Mouse (Mus musculus): Measurements from ENCODE around the gene Trir.
A peak's percentile ranks its signal among the peaks of the same experiment; 100 is the strongest.

Gene Trir

DNA sequence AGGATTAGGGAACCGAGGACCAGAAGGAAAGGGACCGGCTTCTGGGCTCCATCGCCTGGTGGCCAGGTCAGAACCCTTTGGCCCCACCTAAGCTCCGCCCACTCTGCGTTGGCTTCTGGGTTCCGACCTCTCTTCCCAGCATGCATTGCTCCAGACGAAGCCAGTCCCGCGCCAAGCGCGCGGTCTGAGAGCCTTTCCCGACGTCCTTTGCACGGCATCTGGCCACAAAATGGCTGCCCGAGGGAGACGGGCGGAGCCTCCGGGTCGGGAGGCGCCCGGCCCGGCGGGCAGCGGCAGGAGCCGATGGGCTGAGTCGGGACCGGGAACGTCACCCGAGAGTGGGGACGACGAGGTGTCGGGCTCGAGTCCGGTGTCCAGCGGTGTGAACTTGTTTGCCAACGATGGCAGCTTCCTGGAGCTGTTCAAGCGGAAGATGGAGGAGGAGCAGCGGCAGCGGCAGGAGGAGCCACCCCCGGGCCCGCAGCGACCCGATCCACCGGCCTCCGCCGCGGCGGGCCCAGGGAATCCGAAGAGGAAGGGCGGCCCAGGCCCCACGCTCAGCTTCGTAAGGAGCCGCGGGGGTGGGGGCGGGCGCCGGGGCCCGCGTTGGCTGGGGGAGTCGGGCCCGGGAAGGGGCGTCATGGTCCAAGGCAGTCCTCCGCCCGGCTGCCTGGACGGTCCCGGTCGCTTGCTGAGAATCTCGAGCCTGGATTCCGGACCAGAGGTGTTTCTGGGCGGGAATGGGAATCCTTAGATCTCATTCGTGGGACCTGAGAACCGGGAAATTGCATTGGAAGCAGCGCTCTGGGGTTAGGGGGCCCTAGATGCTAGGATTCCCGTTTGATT is at the start of gene Trir:
TSS of gene Trir (plus strand) at position 154 of the 846 bp plus-strand sequence.
- DNase-seq (ENCODE audit: low read depth), result peak; percentile 97

DNA sequence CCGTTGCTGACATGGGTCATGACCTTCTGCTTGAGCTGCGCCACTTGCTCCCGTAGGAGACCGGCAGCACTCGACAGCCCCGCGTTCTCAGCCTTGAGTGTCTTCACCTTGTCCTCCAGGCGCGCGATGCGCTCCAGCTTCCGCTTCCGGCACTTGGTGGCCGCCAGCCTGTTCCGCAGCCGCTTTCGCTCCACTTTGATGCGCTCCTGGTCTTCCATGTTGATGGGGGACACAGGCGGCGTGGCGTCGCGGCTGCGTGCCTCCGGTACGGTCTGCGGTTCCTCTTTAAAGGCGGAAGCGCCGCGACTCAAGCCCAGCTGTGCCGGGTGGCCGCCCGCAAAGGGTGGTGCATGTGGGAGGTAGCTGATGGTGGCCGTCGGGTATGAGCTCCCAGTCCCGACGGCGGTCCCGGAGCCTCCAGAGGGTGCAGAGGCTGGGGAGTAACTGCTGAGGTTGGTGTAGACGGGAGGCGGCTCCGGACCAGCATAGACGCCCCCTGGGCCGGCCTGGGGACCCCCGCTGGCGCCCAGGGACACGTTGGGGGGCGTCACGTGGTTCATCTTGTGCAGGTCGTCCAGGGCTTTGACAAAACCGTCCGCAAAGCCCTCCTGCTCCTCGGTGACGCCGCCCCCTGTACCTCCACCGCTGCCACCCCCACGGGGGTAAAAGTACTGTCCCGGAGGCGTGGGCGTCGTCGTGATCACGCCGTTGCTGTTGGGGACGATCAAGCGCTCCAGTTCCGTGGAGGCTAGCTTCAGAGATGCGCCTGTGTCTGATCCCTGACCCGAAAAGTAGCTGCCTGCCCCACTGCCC is 49.0 kb upstream of the Trir start:
- DNase-seq (ENCODE audit: low read depth), result peak; percentile 88

DNA sequence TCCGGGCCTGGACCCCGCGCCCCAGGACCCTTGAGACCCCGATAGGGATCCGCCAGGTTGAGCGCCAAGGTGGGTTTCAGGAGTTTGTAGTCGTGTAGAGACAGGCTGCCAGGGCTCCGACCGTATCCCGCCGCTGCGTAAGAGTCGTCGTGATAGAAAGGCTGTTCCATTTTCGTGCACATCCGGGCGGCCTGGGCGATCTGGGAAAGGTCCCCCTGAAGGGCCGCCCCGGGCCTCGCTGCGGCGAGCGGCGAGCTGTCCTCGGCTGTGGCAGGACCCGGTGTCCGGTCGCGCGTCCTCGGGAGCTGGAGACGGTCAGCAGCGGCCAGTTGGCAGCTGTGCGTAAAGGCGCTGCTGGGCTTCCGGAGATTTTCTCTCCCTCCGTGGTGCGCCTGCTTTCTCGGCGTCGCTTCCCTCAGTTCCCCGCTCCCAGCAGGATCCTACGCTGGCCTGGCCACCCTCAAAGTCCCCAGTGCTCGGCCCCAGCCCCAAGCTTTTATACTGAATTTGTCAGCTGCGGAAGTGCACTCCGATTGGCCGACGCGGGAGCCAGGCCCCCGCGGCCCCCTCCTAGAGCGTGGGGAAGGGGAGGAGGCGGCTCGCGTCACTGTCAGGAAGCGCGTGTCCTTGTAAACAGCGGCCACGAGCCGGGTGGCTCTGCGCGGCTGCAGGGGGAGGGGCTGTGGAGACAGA is 48.2 kb upstream of the Trir start, which contains the start of gene Junb:
TSS of gene Junb (minus strand) at position 471 of the 693 bp plus-strand sequence.
- DNase-seq (ENCODE audit: low read depth), result peak; percentile 98

DNA sequence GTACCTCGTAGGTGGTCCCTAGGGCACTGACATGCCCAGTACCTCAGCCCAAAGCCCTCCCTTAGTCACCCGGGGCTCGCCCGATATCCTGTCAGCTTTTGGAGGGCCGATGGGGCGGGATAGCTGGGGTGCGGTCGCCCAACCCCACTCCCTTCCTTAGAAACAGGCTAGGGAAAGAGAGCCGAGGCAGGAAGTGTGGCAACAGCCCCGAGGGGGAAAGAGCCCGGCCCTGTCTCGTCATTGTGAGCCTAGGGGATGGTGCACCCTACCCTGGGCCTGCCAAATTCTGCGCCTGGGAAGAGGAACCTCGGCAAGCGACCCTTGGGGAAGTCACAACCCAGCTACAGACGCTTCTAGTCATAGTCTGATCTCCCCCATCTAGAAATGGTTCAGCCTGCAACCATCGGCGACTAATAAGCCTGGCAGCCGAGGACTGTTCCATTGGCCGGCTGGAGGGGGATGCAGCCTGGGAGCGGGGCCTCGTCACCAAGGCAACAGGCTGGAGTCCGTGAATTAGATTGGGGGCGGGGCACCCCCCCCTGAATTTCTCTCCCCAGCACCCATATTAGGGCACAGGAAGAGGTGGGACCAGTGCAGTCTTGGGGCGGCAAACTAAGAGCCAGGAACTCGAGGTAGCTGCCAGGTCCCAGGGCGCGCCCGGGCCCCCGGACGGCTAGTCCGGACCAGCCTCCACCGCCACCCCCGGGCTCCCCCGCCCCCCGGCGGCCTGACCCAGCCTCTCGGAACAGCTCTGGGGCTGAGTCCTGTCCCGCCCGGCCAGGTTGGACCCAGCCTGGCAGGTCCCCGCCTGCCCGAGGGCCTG is 46.8 kb upstream of the Trir start:
- DNase-seq (ENCODE audit: low read depth), result peak; percentile 98

DNA sequence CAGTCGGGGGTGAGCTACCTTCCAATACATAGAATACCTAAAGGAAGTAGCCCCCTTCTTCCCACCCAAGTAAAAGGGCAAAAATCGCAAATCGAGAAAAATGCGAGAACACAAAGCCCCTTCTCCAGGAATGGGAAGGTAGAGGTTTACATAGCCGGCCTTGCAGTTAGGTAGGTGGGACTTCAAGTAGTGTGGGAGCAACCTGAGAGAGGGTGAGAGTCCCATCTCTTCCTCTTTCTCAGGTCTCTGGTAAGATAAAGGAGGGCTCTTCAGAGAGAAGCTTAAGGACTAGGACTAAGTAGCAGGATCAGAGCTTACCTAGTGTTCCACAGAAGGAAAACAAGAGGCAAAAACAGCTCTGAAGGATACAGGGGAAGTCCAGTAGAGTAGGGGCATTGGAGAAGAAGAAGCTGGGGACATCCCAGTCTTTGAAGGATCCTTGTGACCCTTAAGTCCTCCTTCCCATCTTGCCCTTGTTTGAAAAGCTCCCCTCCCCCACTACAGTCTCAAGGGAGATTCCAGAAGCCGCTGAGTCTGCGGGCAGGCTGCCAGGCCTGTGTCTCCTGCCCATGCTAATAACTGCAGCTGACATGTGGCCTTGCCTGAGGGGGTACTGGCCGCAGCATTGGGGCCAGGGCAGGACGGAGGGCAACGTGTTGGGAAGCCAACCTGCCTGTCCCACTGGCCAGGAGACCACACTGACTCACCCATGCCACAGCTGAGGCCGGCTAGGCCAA is 45.8 kb upstream of the Trir start:
- peak; percentile 86 for DNase-seq (ENCODE audit: low read depth)

DNA sequence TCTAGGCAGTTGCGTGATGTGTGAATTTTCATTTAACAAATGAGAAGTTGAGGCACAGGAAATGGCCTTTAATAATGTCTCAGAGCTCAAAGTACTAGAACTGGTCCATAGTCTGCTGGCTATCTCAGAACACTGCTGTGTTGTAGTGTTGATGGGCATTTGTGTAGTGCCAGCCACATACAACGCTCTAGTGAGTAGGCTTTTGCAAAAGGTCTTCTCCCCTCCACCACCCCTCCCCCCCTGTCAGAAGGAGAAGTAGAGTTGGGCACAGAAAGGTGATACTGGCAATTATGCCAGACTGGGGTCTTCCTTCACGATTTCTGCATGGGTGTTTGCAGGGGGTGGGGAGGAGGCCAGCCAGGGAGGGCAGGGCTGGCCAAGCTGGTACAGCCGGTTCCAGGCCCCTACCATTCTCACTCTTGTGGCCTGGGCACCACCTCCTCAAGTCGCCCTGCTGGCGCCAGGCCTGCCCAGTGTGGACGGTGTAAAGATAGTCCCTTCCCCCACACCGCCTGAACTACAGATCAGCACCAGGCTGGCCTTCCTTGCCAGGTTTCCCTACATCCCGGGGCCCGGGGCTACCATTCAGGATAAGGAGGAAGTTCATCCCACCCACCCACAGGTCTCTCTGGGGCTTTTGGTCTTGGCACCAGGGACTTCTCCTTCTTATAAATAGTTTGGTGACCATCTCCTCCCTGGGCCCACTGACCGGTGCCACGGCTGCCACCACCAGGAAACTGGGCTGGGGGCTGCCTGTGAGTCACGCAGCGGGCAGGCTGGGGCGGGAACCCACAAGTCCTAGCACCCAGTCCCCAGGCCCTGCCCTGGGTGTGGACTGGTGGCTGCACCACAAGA is 44.8 kb upstream of the Trir start:
- DNase-seq (ENCODE audit: low read depth), result peak; percentile 67

DNA sequence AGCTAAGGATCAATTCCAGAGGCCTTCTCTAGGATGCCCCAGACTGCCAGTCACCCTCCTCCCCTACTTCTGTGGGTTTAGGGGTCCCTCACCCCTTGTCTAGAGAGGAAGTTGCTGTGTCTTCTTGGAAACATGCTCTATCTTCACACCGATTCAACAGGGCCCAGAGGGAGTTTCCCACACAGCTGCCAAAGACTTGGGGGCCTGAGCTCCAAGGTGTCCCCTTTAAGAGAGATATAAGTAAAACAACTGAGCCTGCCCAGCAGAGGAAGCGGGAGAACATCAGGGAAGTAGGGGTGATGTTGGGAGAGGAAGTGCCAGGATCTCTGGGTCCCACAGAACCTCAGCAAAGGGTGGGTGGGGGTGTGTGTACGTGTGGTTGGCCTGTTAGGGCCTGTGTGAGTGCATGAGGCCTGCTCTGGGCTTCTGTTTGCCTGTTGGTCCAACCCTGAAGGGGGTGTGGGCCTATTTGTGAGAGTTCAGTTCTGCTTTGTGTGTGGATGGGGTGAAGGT is 44.1 kb upstream of the Trir start:
- peak; percentile 83 for DNase-seq (ENCODE audit: low read depth)

DNA sequence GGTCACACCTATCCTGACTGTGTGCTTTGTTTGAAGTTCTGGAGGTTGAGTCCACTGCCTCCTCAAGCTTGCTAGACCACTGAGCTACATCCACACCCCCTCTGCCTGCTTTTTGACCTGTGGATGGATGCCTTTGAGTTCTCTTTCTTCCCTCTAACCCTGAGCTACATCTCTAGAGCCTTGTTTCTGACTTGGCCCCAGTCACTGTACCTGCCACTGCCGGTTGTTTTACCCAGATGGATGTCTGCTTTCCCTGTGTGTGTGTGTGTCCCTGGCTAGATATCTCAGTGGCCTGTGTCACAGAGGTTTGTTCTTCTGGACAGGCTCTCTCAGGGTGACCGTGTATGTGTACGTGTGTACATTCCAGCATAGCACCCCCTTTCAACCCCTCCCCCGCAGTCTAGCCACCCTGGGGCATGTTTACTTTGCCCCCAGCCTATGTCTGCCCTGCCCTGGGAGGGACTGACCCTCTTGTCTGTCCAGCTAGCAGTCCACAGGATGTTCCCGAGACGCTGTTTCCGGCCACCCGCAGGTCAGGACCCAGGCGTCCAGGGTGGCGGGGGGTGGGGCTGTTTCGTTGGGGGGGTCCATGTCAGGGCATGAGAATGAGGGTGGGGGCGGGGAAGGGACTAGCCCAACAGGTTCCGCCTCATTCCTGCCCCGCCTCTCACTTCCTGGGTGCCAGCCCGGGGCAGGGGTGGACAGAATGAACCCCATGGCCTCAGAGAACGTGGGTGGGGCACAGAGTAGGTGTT is 42.2 kb upstream of the Trir start:
- DNase-seq (ENCODE audit: low read depth), result peak; percentile 84

DNA sequence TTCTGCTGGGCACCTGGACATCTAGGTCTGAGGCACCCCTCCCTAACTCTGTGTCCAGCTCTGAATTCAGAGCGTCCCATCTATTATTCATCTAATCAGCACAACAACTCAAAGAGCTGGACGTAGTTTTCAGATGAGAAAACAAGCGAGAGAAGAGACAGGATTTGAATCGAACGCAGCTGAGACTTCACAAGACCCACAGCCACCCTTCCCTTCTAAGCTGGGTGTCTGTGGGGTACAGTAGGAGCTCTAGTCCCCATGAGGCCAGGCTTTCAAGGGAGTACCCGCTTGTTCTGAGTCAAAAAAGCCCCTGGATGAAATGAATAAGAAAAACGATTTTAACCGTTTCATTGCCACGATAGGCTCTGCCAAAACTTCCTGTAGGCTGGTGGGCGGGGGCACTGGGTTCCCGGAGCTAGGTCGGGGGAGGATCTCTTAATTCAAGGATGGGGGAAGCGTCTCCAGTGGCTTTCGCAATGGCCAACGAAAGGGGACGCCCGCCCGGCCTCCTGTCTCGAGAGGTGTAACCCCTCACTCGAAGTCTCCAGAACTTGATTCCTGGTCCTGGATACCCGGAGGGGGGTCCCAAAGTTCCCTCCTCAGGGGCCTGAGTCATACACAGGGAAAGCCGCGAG is 41.5 kb upstream of the Trir start:
- DNase-seq (ENCODE audit: low read depth), result peak; percentile 89

DNA sequence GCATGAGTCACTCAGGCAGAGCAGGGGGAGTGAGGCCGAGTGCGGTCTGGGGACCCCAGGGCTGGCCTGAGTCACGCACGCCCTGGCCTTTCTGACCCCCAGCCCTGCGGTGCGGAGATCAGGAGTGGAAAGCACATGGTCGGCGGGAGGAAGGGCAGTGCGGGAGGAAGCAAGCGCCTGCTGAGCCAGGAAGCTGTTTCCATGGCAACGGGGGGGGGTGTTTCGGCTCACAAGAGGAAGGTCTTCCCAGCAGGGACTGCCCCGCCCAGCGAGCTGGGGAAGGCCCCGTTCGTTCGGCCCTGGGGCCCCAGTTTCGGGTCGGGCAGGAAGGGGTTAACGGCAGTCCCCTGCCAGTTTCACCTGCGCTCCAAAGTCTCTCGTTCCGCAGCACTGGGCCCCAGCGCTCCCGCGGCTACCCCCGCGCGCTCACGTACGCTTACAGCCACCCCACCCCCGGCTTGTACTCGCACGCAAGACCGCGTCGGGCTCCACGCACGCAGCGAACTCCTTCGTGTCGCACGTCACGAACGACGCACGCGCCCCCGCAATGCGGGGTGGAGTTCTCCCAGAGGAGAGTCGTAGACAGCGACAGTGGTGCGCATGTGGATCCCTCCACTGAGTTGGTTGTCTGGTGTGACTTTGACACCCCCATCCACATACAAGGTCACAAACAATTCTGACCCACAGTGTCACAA is 40.8 kb upstream of the Trir start:
- peak; percentile 99 for DNase-seq (ENCODE audit: low read depth)

DNA sequence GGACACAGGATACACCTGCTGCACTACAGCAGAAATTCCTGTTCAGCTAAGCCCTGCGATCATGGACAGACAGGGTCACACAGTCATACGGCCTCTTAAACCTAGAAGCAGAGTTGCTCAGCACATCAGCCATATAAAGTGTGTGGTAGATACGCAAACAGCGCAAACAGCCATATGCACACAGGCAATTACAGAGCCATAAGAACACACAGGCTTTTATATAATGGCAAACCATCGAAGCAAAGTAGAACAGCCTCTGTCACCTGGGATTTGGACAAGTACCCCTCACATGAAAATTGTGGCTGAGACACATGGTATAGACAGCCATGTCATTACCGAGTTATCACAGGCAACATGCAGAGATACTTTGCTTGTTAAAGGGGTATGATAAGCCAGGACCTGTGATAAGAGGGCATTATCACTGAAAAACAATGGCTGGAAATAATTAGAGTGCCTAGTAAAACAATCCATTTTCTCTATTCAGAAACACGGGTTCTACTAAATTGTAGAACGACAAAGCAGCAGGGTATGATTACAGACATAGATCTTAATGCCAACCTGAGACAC is 40.2 kb upstream of the Trir start:
- DNase-seq (ENCODE audit: low read depth), result no peak

DNA sequence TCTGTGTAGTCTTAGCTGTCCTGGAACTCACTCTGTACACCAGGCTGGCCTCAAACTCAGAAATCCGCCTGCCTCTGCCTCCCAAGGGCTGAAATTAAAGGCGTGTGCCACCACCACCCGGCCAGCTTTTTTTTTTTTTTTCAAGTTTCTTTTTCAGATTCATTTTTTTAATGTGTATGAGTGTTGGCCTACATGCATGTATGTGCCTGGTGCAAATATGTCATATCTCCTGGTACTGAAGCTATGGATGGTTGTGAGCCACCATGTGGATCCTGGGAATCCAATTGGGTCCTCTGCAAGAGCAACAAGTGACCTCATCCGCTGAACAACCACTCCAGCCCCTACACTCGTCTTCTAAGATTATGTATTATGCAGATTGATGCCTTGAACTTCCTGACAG is 39.2 kb upstream of the Trir start:
- peak; percentile 44 for DNase-seq (ENCODE audit: low read depth)

DNA sequence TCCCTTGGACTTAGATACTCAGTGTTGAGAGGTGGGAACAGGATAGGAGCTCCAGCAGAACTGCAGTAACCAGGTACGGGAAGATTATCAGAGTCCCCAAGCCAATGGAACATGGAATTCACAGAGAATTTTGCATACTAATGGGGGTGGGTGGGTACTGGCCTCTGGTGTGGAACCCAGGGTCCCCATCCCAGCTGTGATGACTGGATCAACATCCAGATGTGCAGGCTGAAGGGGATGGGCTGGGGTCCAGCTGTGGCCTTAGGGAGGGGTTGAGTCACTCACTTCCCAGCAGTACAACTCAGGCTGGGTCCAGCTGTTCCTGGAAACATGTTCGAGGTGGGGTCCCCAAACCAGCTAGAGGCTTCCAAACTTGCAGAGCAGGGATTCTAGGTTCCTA is 38.7 kb upstream of the Trir start:
- no peak for DNase-seq (ENCODE audit: low read depth)

DNA sequence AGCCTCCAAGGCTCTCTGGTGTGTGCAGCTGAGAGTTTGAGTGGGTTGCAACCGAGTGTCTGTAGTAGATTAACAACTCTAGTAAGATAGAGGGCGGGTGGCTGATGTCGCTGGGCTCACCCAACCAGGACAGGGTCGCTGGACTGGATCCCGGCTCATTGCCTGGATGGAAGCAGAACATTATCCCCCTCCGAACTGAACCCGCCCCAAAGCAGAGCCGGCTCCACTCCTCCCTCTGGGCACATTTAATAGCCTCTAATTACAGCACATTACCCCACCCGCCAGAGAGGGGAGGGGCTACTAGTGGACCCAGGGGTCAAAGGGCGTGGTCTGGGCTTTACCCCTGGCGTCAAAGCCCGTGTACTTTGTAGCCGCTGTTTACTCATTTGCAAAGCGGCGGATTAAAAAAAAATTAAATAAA is 37.3 kb upstream of the Trir start:
- no peak for DNase-seq (ENCODE audit: low read depth)

DNA sequence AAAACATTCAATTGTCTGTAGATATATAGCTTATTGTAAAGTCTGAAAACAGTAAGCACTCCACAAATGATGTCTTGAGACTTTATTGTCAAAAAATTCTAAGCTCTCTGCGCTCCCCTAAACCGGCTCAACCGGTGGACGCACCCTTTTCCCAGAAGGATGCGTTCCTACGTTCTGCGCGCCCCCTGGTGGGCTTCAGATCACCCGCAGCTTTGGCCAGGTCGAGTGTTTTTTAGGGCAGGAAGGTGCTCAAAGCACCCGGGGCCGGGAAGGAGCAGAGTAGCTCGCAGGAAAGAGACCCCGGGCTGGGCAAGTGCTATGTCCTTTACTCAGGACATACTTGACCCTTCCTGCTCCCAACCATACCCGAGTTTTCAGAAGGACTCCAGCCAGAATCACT is 36.8 kb upstream of the Trir start:
- DNase-seq (ENCODE audit: low read depth), result peak; percentile 96

DNA sequence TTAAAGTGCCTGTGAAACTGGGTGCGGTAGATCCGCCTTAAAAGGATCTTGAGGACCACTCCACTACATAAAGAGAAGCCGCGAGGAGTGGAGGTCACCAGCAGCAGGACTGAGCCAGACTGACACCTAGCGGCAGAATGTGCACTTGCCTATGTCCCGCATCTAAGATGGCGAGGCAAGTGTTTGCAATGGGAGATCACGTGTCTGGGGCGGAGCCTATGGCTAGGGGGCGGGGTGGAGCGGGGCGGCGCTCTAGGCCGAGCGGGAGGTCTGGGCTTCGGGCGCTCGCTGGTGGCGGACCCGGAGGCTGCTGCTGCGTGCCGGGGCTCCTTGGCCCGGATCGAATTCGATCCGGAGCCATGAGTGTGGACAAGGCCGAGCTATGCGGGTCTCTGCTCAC is 36.3 kb upstream of the Trir start, which contains the start of gene Hook2:
TSS of gene Hook2 (plus strand) at position 255 of the 400 bp plus-strand sequence.
- DNase-seq (ENCODE audit: low read depth), result peak; percentile 100

DNA sequence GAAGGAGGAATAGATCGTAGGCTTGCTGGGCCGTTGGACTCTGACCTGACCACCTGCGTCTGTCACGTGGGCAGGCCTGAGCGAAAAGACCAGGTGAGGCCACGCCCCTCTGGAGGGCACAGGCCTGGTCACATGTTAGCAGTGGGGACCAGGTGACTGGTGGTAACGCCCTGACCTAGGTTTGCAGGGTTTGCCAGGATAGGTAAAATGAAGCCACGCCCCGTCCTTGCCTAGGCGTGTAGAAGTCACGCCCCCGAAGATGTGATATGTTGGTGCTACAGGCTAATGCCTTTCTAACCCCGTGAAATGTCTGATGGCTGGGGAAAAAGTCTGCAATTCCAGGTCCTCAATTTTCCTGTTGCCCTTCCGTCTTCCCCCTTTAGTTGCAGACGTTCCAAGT is 35.8 kb upstream of the Trir start:
- DNase-seq (ENCODE audit: low read depth), result peak; percentile 82
